Mouse (Mus musculus): Measurements from ENCODE around the gene Alk. TPM values are rescaled to one million over a fixed set of nuclear protein-coding genes. Genes with fewer than 3 reads are reported as not detected.

Alk gene
- polyA plus RNA-seq, 1 experiment from 2014 or later = 0.61 TPM

DNA sequence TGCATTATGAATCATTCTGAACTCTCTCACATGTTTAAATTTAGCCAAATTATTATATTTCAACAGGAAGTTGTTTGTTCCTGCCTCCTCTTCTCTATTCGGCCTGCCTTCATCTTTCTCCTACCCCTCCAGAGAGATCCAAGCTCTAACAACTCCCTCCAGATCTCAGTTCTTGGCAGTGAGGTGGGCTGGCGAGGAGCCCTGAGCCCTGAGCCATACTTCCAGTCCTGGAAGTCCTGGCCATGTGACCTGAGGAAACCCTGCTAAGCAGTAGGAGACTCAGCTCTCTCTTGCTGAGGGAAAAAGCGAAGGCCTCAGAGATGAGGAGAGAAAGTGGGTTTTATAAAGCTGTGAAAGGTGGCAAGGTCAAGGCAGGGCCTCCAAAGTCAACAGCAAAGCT is 689.9 kb downstream of the Alk start:
- Histone ChIP-seq H3K36me3 (ENCODE audit: control insufficient read depth, insufficient read depth, low read length) (no peaks in the 10 kb centered on the region), H3K27ac (replicated peaks) (no peak overlapping the region), H3K9me3 (ENCODE audit: control insufficient read depth, low read length) (no peaks in the 10 kb centered on the region), H3K9ac (ENCODE audit: low read length) (no peak overlapping the region), H3K27me3 (ENCODE audit: control insufficient read depth, insufficient read depth, low read length) (no peaks in the 10 kb centered on the region), H3K4me3 (ENCODE audit: low read depth, low read length) (no peak overlapping the region), H3K4me1 (replicated peaks; ENCODE audit: control insufficient read depth, insufficient read depth) (no peaks in the 10 kb centered on the region), H3K4me2 (replicated peaks; ENCODE audit: low read depth) (no peak overlapping the region)
- 62% methylated on average over 3 of the region's 3 CpGs for WGBS
- no peak for TF ChIP-seq EP300 (optimal IDR thresholded peaks at IDR 0.05)
- TF ChIP-seq CTCF (IDR thresholded peaks at IDR 0.05; ENCODE audit: low read depth) = no peak
- DNase-seq (ENCODE audit: low spot score) = no peak
- no peak for ATAC-seq (ENCODE audit: low FRiP score, low TSS enrichment)

DNA sequence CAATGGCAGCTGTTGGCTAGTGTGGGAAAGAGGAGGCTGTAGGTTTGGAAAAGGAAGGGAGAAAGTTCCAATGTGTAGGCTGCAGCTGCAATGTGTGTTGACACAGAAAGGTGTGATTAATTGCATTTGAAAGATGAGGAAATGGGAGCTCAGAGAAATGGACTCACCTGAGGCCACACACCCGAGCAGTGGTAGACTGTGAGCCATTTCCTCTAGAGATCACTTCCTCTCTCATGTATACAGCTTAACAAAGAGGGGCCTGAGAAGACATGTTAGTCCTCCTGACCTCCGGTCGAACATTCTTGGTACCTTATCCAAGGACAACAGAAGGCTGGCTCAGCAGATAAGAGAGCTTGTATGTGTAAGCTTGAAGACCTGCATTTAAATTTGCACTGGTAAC is 691.2 kb downstream of the Alk start:
- ATAC-seq (ENCODE audit: low FRiP score, low TSS enrichment) = peak; percentile 94
- peak; percentile 36 for DNase-seq (ENCODE audit: low spot score)
- no peaks in the 10 kb centered on the region for H3K4me1 ChIP-seq (replicated peaks; ENCODE audit: control insufficient read depth, insufficient read depth)
- no peak overlapping the region for H3K4me2 ChIP-seq (replicated peaks; ENCODE audit: low read depth)
- no peaks in the 10 kb centered on the region for H3K9me3 ChIP-seq (ENCODE audit: control insufficient read depth, low read length)
- H3K27ac ChIP-seq (replicated peaks) = no peak overlapping the region
- H3K9ac ChIP-seq (ENCODE audit: low read length) = no peak overlapping the region
- H3K4me3 ChIP-seq (ENCODE audit: low read depth, low read length) = no peak overlapping the region
- TF ChIP-seq EP300 (optimal IDR thresholded peaks at IDR 0.05) (no peak), CTCF (IDR thresholded peaks at IDR 0.05; ENCODE audit: low read depth) (no peak)
- WGBS = 27% methylated on average over 3 of the region's 3 CpGs
- no peaks in the 10 kb centered on the region for H3K27me3 ChIP-seq (ENCODE audit: control insufficient read depth, insufficient read depth, low read length)
- no peaks in the 10 kb centered on the region for H3K36me3 ChIP-seq (ENCODE audit: control insufficient read depth, insufficient read depth, low read length)

DNA sequence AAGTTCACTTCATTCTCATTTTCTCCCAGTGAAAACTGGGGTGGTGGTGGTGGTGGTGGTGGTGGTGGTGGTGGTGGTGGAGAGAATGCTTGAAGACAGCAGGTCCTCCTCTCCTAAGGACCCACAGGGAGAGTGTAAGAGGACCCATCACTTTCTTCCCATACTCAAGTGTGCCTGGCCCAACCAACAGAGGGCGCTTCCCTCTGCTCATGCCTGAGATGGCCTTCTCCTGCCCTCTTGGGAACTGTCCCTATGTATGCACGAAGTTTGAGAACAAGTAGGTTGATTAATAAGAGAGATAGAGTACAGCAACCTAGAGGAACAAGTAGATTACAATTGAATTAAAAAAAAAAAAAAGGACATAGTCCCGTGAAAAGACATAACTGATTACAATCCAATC is 695.3 kb downstream of the Alk start:
- peak; percentile 24 for DNase-seq (ENCODE audit: low spot score)
- H3K27me3 ChIP-seq (ENCODE audit: control insufficient read depth, insufficient read depth, low read length) = no peaks in the 10 kb centered on the region
- TF ChIP-seq CTCF (IDR thresholded peaks at IDR 0.05; ENCODE audit: low read depth) (peak; percentile 73), EP300 (optimal IDR thresholded peaks at IDR 0.05) (no peak)

DNA sequence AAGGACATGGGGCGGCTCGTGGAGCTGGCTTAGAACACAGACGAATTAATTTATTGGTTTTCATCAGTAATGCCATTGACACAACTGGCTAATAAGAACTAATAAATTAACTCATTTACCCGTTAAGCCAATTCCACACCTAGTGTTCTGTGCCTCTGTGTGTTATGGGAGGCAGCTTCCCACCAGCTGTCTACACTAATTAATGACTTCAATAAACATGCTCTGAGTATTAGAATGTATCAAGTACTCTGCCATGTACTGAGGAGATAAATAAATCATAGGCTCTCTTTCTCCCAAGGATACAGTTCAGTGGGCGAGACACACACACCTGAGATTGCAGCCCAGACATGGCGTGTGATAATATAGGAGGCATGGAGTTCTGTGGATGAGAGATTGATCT is 723.1 kb downstream of the Alk start:
- Histone ChIP-seq H3K9me3 (ENCODE audit: control insufficient read depth, low read length) (no peaks in the 10 kb centered on the region), H3K4me2 (replicated peaks; ENCODE audit: low read depth) (no peak overlapping the region), H3K4me1 (replicated peaks; ENCODE audit: control insufficient read depth, insufficient read depth) (no peaks in the 10 kb centered on the region), H3K9ac (ENCODE audit: low read length) (no peak overlapping the region), H3K36me3 (ENCODE audit: control insufficient read depth, insufficient read depth, low read length) (no peaks in the 10 kb centered on the region), H3K4me3 (ENCODE audit: low read depth, low read length) (no peak overlapping the region), H3K27me3 (ENCODE audit: control insufficient read depth, insufficient read depth, low read length) (no peaks in the 10 kb centered on the region), H3K27ac (replicated peaks) (no peak overlapping the region)
- 69% methylated on average over 6 of the region's 6 CpGs for WGBS
- DNase-seq (ENCODE audit: low spot score) (no peak), ATAC-seq (ENCODE audit: low FRiP score, low TSS enrichment) (no peak)
- no peak for TF ChIP-seq EP300 (optimal IDR thresholded peaks at IDR 0.05)
- TF ChIP-seq CTCF (IDR thresholded peaks at IDR 0.05; ENCODE audit: low read depth) = no peak

More for the DNA sequence above, 695.3 kb downstream of the Alk start:
- ATAC-seq (ENCODE audit: low FRiP score, low TSS enrichment) = no peak
- H3K4me1 ChIP-seq (replicated peaks; ENCODE audit: control insufficient read depth, insufficient read depth) = no peaks in the 10 kb centered on the region
- WGBS = 37% methylated on average over 3 of the region's 3 CpGs
- H3K4me2 ChIP-seq (replicated peaks; ENCODE audit: low read depth) = no peak overlapping the region
- H3K9me3 ChIP-seq (ENCODE audit: control insufficient read depth, low read length) = no peaks in the 10 kb centered on the region
- H3K27ac ChIP-seq (replicated peaks) = no peak overlapping the region
- H3K9ac ChIP-seq (ENCODE audit: low read length) = no peak overlapping the region
- no peaks in the 10 kb centered on the region for H3K36me3 ChIP-seq (ENCODE audit: control insufficient read depth, insufficient read depth, low read length)
- no peak overlapping the region for H3K4me3 ChIP-seq (ENCODE audit: low read depth, low read length)

DNA sequence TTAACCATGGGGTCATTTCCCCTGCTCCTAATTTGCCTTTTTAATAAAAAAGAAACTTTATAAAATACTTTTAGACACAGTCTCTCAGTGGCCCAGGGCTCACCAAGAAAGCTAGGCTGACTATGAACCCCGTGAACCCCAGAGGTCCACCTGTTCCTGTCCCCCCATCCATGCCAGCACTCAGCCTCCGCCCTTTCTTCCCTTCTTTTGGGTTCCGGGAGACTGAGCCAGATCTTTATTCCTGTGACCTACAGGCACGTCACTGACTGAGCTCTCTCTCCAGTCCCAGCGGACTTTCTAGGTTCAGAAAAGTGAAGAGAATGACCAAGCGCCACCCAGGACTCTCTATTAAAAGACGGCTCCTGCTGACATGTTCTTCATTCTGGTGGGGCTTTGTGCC is 728.9 kb downstream of the Alk start:
- Histone ChIP-seq H3K27ac (replicated peaks) (no peak overlapping the region), H3K9ac (ENCODE audit: low read length) (no peak overlapping the region), H3K4me3 (ENCODE audit: low read depth, low read length) (no peak overlapping the region), H3K27me3 (ENCODE audit: control insufficient read depth, insufficient read depth, low read length) (no peaks in the 10 kb centered on the region), H3K9me3 (ENCODE audit: control insufficient read depth, low read length) (no peaks in the 10 kb centered on the region), H3K4me2 (replicated peaks; ENCODE audit: low read depth) (no peak overlapping the region), H3K36me3 (ENCODE audit: control insufficient read depth, insufficient read depth, low read length) (no peaks in the 10 kb centered on the region), H3K4me1 (replicated peaks; ENCODE audit: control insufficient read depth, insufficient read depth) (no peaks in the 10 kb centered on the region)
- DNase-seq (ENCODE audit: low spot score) (no peak), ATAC-seq (ENCODE audit: low FRiP score, low TSS enrichment) (no peak)
- TF ChIP-seq EP300 (optimal IDR thresholded peaks at IDR 0.05) = no peak
- TF ChIP-seq CTCF (IDR thresholded peaks at IDR 0.05; ENCODE audit: low read depth) = no peak
- WGBS = 82% methylated on average over 7 of the region's 7 CpGs

DNA sequence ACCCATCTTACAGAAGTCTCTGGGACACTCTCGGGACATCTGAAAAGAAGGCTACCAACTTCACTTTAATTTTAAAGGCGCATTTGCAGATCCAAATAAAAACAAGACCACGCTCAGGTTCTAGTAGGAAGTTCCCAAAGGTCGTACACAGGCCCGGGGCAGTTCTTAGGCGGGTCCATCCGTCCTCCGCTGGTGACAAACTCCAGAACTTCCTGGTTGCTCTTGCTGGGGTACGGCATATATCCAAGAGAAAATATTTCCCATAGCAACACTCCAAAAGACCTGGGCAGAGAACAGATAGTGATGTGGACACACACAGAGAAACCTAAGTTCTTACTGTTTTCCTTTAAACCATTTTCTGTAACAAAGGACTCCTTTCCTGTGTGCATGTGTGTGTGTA is 729.6 kb downstream of the Alk start:
- TF ChIP-seq EP300 (optimal IDR thresholded peaks at IDR 0.05) = no peak
- TF ChIP-seq CTCF (IDR thresholded peaks at IDR 0.05; ENCODE audit: low read depth) = no peak
- 77% methylated on average over 9 of the region's 9 CpGs for WGBS
- no peak overlapping the region for H3K4me3 ChIP-seq (ENCODE audit: low read depth, low read length)
- H3K4me2 ChIP-seq (replicated peaks; ENCODE audit: low read depth) = no peak overlapping the region
- no peak overlapping the region for H3K9ac ChIP-seq (ENCODE audit: low read length)
- H3K4me1 ChIP-seq (replicated peaks; ENCODE audit: control insufficient read depth, insufficient read depth) = no peaks in the 10 kb centered on the region
- no peak overlapping the region for H3K27ac ChIP-seq (replicated peaks)
- no peak for ATAC-seq (ENCODE audit: low FRiP score, low TSS enrichment)
- H3K36me3 ChIP-seq (ENCODE audit: control insufficient read depth, insufficient read depth, low read length) = no peaks in the 10 kb centered on the region
- no peaks in the 10 kb centered on the region for H3K27me3 ChIP-seq (ENCODE audit: control insufficient read depth, insufficient read depth, low read length)
- no peaks in the 10 kb centered on the region for H3K9me3 ChIP-seq (ENCODE audit: control insufficient read depth, low read length)
- no peak for DNase-seq (ENCODE audit: low spot score)
